Mouse (Mus musculus): ENCODE measurements around the gene Bmp4.

DNA sequence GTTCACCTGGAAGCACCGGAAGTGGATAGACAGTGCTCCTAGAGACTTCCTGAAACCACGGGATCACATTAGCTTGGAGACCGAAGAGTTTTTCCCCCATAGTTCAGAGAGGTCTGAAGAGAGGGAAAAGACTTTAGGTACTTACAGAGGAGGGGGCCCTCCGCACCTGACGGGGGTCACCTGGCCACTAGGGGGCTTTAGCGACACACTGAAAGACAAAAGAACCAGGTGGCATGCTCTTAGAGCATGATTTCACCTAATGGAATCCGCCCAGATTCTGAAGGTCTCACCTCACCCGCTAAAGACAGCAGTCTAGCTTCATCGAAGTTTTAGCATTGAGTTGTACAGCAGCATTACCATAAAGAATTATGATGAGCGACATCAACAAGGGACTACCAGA lies 27.3 kb downstream of the Bmp4 start:
- TF ChIP-seq CTCF (conservative IDR thresholded peaks at IDR 0.05; ENCODE audit: low read length) (peak; percentile 30; the same call in 1 of the 2 replicates), NANOG (IDR thresholded peaks at IDR 0.05; ENCODE audit: borderline replicate concordance, low read length) (no peak), POU5F1 (IDR thresholded peaks at IDR 0.05; ENCODE audit: borderline replicate concordance, low read length) (no peak)

All from E14TG2a.4 (cell line).